Mouse (Mus musculus) heart, adult 2 months (tissue): ENCODE data around the gene Rnf4. TPM values are rescaled to one million over a fixed set of nuclear protein-coding genes. Genes with fewer than 3 reads are reported as not detected.
A peak's percentile ranks its signal among the peaks of the same experiment; 100 is the strongest.

Source experiments
- DNase-seq, 2 experiments: peaks; one replicate each; pipeline ENCODE4 v3.0.0; 2021
- H3K27ac ChIP-seq: fragments of 200-600 bp; 2 replicates; pipeline ENCODE4 v1.8.1; 2022
- H3K27me3 ChIP-seq: fragments of 200-500 bp; 2 replicates; pipeline ENCODE4 v1.6.1; 2012; ENCODE audit warnings: mild to moderate bottlenecking, low read length, inconsistent platforms, mixed read lengths; ENCODE audit not compliant: control insufficient read depth, insufficient read depth
- H3K36me3 ChIP-seq: fragments of 200-500 bp; 2 replicates; pipeline ENCODE4 v1.6.1; 2012; ENCODE audit warnings: low read length, inconsistent platforms; ENCODE audit not compliant: control insufficient read depth, insufficient read depth
- H3K4me1 ChIP-seq: fragments of 200-500 bp; 2 replicates; pipeline ENCODE4 v1.6.1; 2011; ENCODE audit warnings: low read length; ENCODE audit not compliant: control insufficient read depth, insufficient read depth
- H3K4me3 ChIP-seq: fragments of 200-600 bp; 2 replicates; pipeline ENCODE4 v1.8.1; 2022
- H3K79me2 ChIP-seq: fragments of 200-500 bp; replicated peaks from 2 replicates; pipeline ENCODE4 v1.6.1; 2012; ENCODE audit warnings: mild to moderate bottlenecking, inconsistent platforms, low read length, moderate library complexity, mixed read lengths; ENCODE audit not compliant: control insufficient read depth, insufficient read depth
- H3K9ac ChIP-seq: fragments of 200-500 bp; 2 replicates; pipeline ENCODE4 v1.6.1; 2012; ENCODE audit warnings: low read depth, mild to moderate bottlenecking, control low read depth, inconsistent platforms, low read length, mixed read lengths
- CTCF ChIP-seq: fragments of 200-600 bp; IDR thresholded peaks from 2 replicates; pipeline ENCODE4 v1.8.1; 2022; ENCODE audit warnings: antibody characterized with exemption, mild to moderate bottlenecking, moderate library complexity
- EP300 ChIP-seq: fragments of 200-500 bp; IDR thresholded peaks from 2 replicates; pipeline ENCODE4 v1.6.1; 2011; ENCODE audit warnings: low read depth, low read length, control low read depth; ENCODE audit not compliant: insufficient read depth
- POLR2A ChIP-seq: fragments of 200-500 bp; IDR thresholded peaks from 2 replicates; pipeline ENCODE4 v1.6.1; 2011; ENCODE audit warnings: mild to moderate bottlenecking, low read depth, low read length, control low read depth; ENCODE audit not compliant: insufficient read depth
- WGBS: fragments of 180-500 bp; shearing (Covaris S2); methylation state at CpG from one replicate; pipeline ENCODE4 v1.1.7; 2018; 5-methylcytosine and 5-hydroxymethylcytosine counted together
- intact Hi-C: fragments of 180-260 bp; cut with DNase I; formaldehyde crosslinking; loops from one replicate; pipeline ENCODE4 v1.15.1; 2025
- polyA plus RNA-seq: library from polyadenylated mRNA; depleted of rRNA; stranded (reverse); fragments of >200 nt; gene quantifications from 2 replicates; pipeline ENCODE4 v1.2.3, GENCODE M21; 2012
- total RNA-seq, 2 experiments: library from RNA; stranded (reverse); gene quantifications; 2 replicates each; pipeline ENCODE4 v1.2.3; 2021

Gene Rnf4
- total and polyA plus RNA-seq, 3 experiments = 27.2 to 31.5 (median 30.9) TPM

DNA sequence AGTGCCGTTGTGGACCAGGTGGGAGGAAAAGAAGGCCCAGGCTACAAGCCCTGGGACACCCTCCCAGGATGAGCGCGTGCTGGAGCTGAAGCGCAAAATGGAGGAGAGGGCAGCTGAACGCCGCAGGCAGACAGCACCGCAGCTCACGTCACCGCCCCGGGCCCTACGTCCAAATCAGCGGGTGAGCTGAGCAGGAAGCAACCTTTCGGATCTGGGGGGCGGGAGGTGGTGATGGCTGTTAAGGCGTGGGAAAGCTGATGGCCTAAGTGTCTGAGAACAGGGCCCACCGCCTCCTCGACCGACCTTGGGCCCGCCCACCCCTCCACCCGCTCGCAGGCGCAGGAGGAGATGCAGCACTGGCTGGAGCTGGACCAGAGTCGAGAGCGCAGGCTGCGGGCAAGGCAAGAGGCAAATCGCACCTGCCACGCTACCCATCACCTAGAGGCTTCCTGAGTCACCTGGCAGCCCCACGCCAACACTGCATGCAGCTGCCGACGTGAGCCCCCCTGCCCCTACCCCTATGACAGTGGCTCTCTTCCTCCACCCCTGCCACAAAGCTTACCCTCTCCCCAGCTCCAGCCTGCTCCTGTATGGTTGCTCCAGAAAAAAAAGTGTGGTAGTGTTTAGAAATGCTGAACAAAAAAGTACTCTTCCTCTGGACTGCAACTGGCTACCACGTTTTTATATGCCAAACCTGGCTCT is 9.1 kb upstream of the Rnf4 start:
- peak overlapping the region; percentile 34; the same call in 1 of the 2 replicates for H3K4me3 ChIP-seq
- peak; percentile 13 to 42 for DNase-seq

DNA sequence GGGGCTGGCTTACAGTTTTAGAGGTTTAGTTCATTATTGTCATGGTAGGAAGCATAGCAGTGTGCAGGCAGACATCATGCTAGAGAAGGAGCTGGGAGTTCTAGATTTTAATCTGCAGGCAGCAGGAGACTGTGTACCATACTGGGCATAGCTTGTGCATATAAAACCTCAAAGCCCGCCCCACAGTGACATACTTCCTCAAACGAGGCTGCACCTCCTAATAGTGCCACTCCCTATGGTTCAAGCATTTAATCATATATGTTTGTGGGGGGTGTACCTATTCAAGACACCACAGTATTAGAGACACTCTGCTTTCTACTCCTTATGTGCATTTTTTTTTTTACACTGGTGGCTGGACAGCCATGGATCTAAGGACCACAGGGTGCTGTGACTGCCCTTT is 6.0 kb upstream of the Rnf4 start:
- no peak for DNase-seq
- Histone ChIP-seq H3K36me3 (no peaks in the 10 kb centered on the region), H3K79me2 (no peaks in the 10 kb centered on the region), H3K4me3 (no peak overlapping the region), H3K27me3 (peaks cover 3% of the 10 kb centered on the region), H3K27ac (no peak overlapping the region), H3K4me1 (peaks cover 1% of the 10 kb centered on the region; the same call in 1 of the 2 replicates), H3K9ac (no peak overlapping the region)
- 85% methylated on average over 2 of the region's 2 CpGs for WGBS
- no peak for TF ChIP-seq CTCF
- no peak for TF ChIP-seq EP300
- TF ChIP-seq POLR2A = no peak
- intact Hi-C loops = no loop called here

More for the DNA sequence above, 9.1 kb upstream of the Rnf4 start:
- TF ChIP-seq POLR2A (no peak), CTCF (no peak), EP300 (no peak)
- H3K4me1 ChIP-seq = peaks cover 1% of the 10 kb centered on the region; the same call in 1 of the 2 replicates
- H3K9ac ChIP-seq = peak overlapping the region; percentile 45
- peaks cover 3% of the 10 kb centered on the region for H3K27me3 ChIP-seq
- no peaks in the 10 kb centered on the region for H3K36me3 ChIP-seq
- 23% methylated on average over 31 of the region's 31 CpGs for WGBS
- H3K79me2 ChIP-seq = no peaks in the 10 kb centered on the region
- intact Hi-C loops = no loop called here
- no peak overlapping the region for H3K27ac ChIP-seq

DNA sequence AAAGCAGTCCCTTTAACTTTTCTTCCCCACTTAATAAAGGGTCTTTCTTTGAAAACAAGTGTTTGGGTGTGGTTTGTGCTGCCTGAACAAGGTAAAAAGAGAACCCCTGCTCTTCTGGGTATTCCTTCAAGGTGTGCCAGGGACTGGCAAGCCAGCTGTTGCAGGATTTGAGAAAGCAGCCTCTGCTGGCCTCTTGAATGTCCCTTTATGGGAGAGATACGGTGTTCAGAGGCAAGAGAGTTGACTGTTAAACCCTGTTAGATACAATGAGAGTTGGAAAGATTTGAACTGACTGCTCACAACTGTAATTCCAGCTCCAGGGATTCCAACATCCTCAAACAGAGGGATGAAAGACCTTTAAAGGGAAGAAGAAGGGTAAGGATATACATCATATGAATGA is 2.0 kb upstream of the Rnf4 start:
- intact Hi-C loops = no loop called here
- no peaks in the 10 kb centered on the region for H3K27me3 ChIP-seq
- H3K27ac ChIP-seq = no peak overlapping the region
- TF ChIP-seq CTCF (no peak), EP300 (no peak)
- H3K36me3 ChIP-seq = peaks cover 11% of the 10 kb centered on the region
- H3K4me1 ChIP-seq = peaks cover 3% of the 10 kb centered on the region
- DNase-seq = no peak
- H3K79me2 ChIP-seq = peaks cover 2% of the 10 kb centered on the region; the same call in 1 of the 2 replicates
- no peak overlapping the region for H3K9ac ChIP-seq
- H3K4me3 ChIP-seq = no peak overlapping the region
- WGBS = 87% methylated on average over 1 of the region's 1 CpGs

DNA sequence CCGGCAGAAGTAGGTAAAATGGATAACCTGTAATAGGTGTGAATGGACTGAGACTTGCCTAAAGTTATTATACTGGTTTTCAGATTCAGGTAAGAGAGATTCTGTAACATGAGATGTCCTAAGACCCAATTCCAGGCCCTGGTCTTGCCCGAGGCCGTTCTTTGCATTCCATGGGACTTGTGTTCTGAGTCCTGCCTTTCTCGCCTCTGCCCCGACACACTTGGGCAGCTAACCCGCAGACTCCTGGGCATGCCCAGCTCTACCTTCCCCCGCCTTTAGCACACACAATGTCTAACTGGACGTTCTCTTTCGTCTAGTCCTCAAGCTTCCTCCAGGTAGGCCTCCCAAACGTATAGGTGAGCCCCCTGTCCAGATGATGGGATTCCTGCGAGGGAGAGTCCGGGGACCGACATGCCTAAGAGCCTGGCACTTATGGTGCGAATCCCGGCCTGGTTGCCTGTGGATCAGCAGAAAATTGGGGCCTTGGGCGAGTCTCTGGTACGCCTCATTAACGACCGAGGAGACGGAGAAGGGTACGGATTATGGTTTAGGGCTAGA is 471 bp upstream of the Rnf4 start:
- Histone ChIP-seq H3K4me1 (peaks cover 6% of the 10 kb centered on the region), H3K9ac (peak overlapping the region; percentile 77), H3K79me2 (peaks cover 2% of the 10 kb centered on the region; the same call in 1 of the 2 replicates), H3K27ac (peak overlapping the region; percentile 89), H3K27me3 (no peaks in the 10 kb centered on the region), H3K36me3 (peaks cover 14% of the 10 kb centered on the region), H3K4me3 (peak overlapping the region; percentile 69)
- TF ChIP-seq EP300 (no peak), CTCF (no peak), POLR2A (no peak)
- no peak for DNase-seq
- intact Hi-C loops = loop anchor here (1.0 kb wide), 1 partner anchor 34 kb away; the partner anchor contains the start of gene Fam193a
- WGBS = 1% methylated on average over 21 of the region's 21 CpGs

DNA sequence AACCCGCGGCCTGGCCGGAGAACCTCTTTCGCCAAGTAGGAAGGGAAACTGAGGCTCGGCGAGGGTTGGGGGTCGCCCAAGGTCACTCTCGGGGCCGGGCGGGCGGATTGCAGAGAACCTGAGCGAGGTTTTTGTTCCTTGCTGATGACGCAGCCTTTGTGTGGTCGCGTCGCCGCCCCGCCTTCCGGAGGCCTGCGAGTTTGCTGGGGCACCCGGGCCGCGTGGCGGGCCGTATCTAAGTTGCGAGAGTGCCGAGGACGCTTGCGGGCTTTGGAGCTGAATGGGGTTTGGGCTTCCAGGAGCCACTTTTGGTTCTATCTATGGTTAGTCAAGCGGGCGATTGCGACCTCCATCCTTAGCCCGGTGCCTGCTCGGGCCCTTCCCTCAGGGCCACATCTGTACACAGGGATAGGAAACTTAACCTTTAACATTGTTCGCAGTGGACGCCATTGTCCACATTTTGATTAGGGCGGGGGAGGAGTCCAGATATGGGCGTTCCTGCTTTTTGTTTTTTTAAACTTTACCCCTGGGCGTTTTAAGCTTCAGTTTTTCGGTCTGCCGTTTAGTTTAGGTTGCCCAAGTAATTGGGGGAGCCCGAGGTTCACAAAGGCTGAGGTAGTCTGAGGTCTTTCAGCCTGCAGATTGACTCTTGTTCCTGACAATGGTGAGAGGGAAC is 824 bp downstream of the Rnf4 start:
- under 1% methylated on average over 42 of the region's 42 CpGs for WGBS
- Histone ChIP-seq H3K79me2 (peaks cover 2% of the 10 kb centered on the region; the same call in 1 of the 2 replicates), H3K27ac (peak overlapping the region; percentile 87), H3K27me3 (no peaks in the 10 kb centered on the region), H3K9ac (peak overlapping the region; percentile 93), H3K4me3 (peak overlapping the region; percentile 97), H3K4me1 (peaks cover 6% of the 10 kb centered on the region), H3K36me3 (peaks cover 14% of the 10 kb centered on the region)
- intact Hi-C loops = loop anchor here (1.0 kb wide), 1 partner anchor 32 kb away; the partner anchor contains the start of gene Fam193a
- DNase-seq = peak; percentile 63 to 65
- TF ChIP-seq CTCF (no peak), POLR2A (no peak), EP300 (no peak)
